Mouse (Mus musculus): ENCODE measurements at regions not wholly inside any gene's neighbourhood (a gene's known extent, or its start where the extent isn't known, plus 50 kb on each side); places are given as distances from the start of the nearest gene placed in this dataset.
A peak's percentile ranks its signal among the peaks of the same experiment; 100 is the strongest.

DNA sequence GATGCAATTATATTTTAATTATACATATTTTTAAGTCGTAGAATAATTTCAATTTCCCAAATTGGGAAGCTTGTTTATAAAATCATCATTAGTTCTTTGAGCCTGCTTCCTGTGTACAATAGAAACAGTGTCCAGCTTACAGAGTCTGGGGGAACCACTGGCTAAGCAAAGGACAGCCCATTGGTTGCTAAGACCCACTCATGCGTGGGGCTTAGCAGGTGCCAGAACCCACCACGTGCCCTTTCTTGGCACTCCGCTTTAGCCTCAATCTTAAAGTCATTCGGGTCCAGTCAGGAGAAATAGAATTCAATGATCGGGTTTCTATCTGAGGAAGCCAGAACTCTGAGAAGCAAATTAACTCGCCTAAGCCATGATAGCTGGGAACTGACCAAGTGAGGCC, 100.5 kb upstream of the Smim23 start:
- intact Hi-C loops (cut with DNase I): no loop called here

DNA sequence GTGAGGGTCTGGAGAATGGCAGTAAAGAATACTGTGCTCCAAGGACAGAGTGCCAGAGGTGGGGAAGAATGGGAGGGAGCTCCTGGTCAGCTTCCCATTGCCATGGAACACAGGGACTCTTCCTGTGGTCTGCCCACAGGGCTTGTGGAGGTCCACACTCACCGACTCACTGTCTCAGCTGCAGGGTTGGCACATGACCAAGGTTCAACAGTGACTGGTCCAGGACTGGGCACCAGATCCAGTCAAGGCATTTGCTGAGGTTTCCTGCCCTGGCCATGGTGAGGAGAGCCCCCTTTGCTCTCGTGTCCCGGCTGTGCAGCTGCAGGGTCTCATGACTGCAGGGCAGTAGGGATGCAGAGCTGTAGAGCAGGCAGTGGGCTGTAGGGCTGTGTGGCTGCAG, 88.7 kb upstream of the Smim23 start:
- intact Hi-C loops (cut with DNase I): no loop called here
- DNase-seq: no peak

More for the DNA sequence above, 100.5 kb upstream of the Smim23 start:
- no peak for DNase-seq

DNA sequence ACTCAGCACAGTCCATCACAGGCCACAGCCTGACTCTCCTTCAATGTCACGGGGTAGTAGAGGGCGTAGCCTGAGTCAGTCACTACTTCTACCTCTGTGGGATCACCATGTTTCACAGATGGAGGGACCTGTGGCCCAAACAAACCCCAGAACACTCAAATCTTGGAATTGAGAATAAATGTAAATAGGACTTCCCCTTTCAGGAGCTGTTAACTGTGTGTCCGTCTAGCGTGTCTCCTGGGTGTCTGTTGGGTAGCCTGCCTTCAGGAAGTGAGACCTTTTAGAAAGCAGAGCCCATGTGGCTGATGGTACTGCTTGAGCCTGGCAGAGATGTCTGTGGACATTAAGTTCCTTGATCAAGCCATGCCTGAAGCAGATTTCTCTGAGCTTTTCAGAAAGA, 87.4 kb upstream of the Smim23 start:
- DNase-seq: no peak
- intact Hi-C loops (cut with DNase I): no loop called here

DNA sequence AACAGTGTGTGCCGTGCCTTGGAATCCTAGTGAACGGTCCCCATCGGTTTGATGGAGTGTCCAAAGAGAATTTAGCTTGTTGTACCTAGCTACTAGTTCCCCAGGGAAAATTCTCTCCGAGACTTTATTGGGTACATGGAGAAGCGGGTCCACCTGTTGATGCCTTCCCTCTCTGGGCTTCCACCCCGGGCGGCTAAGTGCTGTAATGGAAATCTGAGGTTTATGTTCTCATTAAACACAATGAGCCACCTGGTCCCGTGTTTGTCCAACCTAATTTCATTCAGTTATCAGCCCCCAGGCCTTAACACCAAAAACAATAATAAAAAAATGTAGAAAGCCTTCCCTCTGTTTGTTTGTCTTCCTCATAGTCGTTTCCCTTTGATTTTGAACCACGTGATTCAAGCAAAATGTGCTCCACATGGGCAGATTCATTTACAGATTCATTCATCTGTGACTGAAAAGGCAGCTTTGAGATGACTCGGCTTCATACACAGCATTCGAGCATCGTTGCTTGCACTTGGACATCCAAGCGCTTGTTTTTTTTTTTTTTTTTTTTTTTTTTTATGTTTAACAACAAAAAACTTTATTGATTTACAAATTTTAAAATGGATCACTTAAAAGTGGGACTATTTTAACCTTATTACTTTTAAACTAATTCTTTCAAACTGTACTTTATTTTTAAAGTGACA, 84.5 kb upstream of the Smim23 start:
- no peak for DNase-seq
- intact Hi-C loops (cut with DNase I): no loop called here

DNA sequence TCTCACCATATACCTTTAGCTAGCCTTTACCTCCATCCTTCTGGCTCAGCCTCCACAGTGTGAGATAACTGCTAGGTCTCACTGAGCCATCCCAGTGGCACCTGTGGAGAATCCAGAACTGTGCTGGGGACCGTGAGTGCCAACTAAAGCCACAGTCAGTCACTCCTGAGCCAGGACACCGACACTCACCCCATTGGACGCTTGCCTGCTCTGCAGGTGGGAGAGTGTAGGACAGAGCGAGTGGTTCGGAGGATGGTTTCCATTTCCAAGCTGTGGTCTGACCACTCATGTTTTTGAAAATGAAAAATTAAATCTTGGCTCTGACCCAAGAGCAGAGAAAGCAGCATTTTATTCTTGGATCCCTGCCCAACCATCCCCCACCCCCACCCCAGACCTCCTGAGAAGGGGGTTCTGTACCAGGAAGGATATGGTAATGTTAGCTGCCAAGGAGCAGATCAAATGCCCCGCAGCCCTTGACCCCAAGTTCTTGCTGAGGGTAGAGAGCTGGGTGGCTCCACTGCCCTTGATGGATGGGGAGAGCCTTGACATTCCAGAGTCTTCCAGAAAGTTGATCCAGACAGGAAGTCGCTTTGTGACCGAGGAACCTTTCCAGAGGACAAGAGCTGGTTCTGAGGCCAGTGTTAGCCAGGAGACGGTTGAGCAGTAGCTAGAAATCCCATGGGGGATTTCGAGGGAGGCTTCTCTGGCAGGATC, 83.3 kb upstream of the Smim23 start:
- intact Hi-C loops (cut with DNase I): no loop called here
- no peak for DNase-seq

DNA sequence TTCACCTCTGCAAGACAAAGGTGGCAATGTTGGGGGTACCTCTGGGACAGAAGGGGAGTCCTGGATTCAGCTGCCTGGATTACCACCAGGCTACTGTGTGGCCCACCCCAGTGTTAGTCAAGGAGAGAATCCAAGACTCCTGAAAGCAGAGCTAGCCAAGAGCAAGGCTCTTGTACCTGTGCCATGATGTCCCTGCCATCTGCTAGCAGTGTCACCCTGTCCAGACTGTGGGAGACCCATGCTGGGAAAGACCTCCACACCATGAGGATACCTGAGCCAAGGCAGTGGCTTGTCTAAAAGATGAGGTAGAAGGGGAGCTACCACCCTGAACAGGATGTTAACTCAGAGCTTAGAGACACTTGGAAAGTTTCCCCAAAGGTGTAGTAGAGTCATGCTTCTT, 79.6 kb upstream of the Smim23 start:
- no peak for DNase-seq
- intact Hi-C loops (cut with DNase I): no loop called here

DNA sequence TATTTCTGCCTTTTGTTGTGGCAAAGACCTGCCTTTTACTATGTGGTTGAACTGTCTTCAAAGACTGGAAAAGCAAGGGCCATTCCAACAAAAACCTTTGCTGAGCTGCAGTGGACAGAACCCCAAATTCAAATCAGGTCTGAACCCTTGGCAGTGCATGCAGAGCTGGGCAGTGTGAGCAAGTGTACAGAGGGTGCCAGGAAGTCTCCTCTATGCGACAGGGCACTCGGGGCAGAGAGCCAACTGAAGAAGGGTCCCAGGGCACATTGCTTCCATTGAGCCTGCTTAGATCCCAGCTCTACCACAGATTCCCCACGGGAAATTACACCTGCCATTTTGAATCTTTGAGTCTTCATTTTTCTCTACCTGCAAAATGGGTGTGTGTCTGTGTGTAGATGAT, 79.0 kb upstream of the Smim23 start:
- intact Hi-C loops (cut with DNase I): no loop called here
- DNase-seq: no peak

DNA sequence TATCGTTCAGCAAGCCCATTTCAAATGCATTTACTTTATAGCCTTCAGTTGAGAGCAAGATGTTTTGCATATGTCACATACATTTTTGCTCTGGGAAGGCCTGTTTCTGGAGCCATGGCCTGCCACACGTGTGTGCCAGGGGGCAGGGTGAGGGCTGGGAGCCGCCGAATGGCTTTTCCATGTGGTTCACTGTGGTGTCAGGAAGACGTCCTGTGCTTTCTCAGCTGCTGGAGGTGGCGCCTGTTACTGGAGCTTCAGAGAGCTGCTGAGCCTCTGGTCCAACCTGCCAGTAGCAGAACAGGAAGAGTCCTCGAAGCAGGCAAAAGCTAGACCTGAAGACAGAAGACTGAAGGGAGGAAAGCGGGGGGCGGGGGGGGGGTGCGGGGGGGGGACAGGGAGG, 78.5 kb upstream of the Smim23 start:
- DNase-seq: no peak
- intact Hi-C loops (cut with DNase I): no loop called here

DNA sequence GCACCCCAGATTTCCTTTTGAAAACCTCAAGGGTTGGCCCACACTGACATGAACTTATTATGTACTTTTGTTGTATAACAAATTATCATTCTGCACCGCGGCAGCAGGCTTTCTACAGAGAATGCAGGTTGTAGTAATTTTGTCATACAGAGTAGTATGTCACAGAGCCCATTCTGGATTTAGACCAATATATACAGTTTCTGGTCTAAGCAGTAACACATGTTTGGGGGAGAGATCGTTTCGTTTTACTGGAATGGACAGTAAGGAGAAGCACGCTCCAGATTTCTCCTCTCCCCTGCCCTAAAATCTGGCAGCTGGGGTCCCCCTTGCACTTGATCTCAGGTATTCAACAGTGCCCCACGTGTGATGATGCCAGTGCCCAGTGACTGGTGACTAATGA, 76.0 kb upstream of the Smim23 start:
- no peak for DNase-seq
- intact Hi-C loops (cut with DNase I): no loop called here

DNA sequence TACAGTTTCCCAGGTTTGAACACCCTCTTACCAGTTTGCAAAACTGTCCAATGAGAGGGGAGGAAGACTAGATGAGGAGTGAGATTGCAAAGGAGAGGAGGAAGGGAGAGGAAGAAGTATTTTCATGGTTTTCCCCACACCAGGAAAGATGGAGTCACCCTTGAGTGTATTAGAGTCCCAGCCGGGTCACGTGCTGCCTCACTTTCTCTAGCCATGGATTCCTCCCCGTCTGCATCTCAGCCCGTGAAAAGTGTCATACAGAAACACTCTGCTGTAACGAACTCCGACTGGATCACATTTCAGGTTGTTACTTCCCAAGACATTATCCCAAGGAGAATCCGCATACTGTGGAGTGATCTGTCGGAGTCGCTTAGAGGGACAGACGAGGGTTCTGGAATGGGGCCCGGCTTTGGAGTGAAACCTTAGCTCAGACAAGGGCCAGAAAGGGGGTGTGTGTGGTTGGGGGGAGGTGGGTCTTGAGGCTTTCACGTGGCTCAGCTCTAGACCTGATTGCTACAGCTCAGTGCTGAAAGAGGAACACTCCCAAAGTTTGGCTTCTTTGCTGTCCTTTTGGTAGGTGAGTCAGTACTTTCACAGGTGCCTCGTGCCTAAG, 75.3 kb upstream of the Smim23 start:
- intact Hi-C loops (cut with DNase I): no loop called here
- no peak for DNase-seq

DNA sequence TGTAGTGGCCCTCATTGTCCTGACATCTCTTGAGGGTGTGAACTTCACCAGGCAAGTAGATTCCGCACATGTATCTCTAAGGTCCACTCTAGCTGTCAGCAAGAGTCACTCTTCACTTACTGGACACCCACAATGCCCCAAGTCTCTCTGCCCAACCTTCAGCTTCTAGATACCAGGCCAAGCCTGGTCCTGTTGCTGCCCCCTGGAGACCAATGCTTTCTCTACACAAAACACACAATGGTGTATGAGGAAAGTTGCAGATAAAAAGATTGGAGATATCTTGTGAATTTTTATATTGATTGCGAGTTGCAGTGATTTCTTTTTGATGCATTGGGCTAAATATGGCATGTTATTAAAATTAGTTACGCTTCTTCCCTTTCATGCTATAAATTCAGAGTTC, 71.0 kb upstream of the Smim23 start:
- intact Hi-C loops (cut with DNase I): no loop called here
- no peak for DNase-seq

DNA sequence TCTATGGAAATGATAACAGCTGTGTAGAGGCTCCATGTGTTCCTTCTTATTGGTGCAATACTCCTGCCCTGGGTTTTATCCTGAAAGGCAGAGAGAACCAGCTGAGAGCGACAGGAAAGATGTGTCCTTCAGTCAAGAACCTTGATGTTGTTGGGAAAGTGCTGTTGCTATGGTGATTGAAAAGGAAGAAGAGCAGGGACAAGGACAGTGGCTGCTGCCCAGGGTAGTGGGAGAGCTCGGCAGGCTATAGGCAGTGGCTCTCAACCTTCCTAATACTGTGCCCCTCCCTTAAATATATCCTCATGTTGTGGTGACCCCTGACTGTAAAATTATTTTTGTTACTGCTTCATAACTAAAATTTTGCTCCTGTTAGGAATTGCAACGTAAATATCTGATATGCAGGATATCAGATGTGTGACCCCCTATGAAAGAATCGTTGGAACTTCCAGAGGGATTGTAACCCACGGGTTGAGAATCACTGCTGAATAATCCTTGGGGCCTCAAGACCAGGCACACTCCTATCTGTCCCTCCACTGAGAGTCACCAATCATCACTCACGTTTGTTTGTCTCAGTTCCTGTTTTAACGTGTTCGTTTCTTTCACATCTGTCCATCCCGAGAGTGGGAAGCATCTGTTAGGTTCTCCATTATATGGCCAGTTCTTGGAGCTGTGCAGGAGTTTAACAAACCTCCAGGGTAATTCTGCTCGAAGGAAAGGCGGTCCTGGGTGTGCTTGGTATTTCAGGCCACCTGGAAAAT, 68.9 kb upstream of the Smim23 start:
- DNase-seq: no peak
- intact Hi-C loops (cut with DNase I): no loop called here

DNA sequence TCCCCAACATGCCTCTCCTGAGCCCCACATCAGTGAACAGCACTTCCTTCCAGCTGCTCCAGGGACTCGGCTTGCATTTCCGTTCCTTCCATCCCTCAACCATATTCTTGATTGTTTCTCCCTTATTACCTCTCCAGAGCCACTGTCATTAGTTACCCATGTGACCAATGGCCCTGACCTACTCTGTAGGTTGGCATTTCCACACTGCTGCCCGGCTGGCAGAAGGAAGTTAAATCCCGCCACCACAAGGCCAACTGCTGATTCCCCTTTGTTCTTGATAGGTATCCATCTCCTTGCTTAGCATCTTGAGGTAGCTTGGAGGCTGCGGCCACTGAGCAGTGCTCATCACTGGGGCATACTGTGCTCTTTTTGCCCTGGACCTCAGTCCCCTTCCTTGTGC, 68.1 kb upstream of the Smim23 start:
- intact Hi-C loops (cut with DNase I): no loop called here
- DNase-seq: no peak

DNA sequence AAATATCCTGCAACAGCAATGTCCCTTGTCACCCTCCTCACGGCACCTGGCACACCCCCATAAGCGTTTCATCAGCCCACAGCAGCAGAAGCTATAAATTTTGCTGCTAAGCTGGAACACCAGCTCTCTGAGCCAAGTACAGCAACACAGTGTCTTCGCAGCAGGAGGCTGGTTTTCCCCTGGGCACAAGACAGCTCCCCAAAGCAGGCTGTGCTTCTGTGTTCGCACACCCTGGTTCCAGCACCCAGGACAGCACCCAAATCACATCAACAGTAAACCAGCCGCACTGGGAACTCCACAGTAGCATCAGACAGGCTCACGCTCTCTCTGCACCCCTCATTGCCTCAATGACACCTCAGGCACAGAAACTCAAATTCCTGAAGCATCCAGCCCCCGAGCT, 64.8 kb upstream of the Smim23 start:
- peak; percentile 28 to 41 for DNase-seq
- intact Hi-C loops (cut with DNase I): no loop called here

DNA sequence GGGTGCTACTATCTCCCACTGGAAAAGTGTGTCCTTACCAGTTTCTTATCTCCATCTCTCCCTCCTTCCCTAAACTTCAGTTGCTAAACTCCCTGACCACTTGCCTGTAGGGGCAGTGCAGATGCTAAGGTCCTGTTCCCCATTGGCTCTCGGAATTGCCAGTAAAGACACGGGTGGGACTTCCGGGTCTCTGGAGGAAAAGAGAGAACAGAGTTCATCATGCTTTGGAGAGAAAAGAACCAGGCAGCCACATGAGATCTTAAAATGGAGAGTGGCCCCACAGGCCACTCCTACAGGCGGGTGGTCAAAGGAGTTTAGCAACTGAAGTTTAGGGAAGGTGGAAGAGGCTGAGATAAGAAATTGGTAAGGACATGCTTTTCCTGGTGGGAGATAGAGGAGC, 60.3 kb upstream of the Smim23 start:
- no peak for DNase-seq
- intact Hi-C loops (cut with DNase I): no loop called here

DNA sequence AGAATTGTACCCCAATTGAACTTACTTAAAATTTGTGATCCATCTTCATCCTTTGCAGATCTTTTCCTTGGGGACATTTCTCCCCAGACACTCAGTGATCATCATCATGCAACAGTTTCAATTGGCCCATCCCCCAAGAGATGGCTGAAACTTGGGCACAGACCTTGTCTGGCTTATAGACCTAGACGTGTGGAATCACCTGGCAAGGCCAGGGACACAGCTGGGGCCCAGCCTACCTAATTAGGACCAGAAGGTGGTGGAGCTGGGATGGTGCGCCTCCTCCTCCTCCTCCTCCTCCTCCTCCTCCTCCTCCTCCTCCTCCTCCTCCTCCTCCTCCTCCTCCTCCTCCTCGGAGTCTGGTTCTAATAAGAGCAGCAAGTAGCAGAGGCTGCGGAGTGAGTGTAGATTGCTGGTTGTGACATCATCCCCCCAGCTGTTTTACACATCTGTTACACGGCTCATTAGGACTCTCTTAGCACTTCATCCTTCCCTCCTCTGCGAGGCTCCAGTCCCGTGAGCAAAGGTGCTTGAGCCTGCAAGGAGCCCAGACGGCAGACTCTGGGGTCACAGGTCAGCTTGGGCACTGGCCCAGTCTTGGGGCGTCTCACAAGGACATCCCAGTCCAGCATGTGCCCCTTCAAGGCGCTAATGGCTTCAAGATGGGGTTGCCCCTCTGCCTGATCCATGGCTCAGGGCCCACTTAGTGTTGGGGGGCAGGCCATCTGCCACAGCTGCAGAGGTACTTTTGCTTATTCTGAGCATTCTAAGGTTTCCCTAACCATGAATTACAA, 58.9 kb upstream of the Smim23 start:
- intact Hi-C loops (cut with DNase I): no loop called here
- no peak for DNase-seq

DNA sequence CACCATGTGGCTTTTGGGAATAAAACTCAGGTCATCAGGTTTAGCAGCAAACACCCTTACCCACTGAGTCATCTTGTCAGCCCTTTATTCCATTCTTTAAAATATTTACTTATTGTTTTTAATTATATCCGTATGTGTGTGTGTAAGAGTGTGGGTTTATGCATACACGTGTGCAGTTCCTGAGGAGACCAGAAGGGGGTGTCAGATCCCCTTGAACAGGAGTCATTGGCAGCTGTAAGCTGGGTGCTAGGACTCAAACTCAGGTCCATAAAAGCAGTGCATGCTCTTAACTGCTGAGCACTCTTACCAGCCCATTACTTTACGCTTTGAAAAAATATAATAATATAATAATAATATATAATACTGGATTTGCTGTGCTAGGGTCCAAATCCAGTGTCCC, 54.6 kb upstream of the Smim23 start:
- no peak for DNase-seq
- intact Hi-C loops (cut with DNase I): no loop called here
